Mouse (Mus musculus) spleen, postnatal 14 days (tissue): ENCODE measurements at regions not wholly inside any gene's neighbourhood (a gene's known extent, or its start where the extent isn't known, plus 50 kb on each side); places are given as distances from the start of the nearest gene placed in this dataset.

Experiments used
- DNase-seq, 2 experiments: peaks; one replicate each; pipeline ENCODE4 v3.0.0; 2021 to 2022; ENCODE audit warnings: low spot score in 2 of 2

DNA sequence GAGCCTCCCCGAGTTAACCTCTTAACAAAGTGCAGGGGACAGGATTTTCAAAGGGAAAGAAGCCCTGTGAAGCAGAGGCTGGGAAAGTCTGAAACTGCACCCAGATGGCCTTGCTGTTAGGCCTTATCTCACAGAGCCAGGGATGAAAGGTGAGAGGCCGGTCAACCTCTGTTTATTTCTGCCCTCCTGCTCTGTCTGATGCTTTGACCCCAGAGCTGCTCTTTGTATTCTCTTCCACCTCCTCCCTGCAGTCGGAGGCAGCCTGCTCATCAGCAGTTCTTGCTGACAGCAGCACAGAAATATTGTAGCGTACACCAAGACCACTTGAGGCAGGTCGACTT lies 212.2 kb downstream of the Enc1 start:
- DNase-seq, result peak in 1 of 2 experiments; percentile 32

- no peak for DNase-seq
Measured at GRCm38 (mm10) chr13:97452386-97453089, 211.6 kb downstream of the Enc1 start.

DNA sequence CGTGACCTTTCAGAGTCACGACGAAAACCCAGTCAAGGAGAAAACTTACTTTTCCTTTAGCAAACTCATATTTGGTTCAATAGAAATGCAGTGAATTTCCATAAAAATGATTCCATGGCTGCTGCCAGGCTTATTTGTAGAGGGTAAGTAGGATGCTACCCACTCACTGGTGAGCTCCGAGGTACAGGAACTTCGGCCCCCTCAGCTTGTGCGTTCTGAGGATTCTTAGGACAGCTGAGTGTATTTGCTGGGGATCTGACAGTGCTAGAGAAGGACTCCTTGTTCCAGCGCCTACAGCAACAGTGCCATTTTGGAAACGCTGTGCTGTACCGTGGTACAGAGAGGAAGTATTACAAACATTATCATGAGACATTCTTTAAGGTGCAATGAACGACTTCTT lies 210.4 kb downstream of the Enc1 start:
- no peak for DNase-seq

DNA sequence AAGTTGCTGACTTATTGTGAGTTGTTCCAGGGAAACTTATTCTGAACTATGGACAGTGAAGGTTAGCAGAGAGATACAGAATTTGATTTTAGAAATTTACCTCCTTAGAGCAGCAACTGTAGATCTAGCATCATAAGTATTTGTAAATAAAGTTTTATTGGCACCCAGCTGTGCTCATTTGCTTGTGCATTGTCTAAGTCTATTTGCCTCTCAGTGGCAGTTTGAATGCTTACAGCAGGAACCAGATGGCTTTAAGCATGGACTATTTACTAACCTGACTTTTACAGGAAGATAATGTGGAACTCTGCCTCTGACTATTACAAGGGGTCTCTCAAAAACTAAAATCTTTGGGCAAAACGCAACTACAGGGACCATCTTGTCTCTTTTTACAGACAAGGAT lies 207.2 kb downstream of the Enc1 start:
- no peak for DNase-seq

DNA sequence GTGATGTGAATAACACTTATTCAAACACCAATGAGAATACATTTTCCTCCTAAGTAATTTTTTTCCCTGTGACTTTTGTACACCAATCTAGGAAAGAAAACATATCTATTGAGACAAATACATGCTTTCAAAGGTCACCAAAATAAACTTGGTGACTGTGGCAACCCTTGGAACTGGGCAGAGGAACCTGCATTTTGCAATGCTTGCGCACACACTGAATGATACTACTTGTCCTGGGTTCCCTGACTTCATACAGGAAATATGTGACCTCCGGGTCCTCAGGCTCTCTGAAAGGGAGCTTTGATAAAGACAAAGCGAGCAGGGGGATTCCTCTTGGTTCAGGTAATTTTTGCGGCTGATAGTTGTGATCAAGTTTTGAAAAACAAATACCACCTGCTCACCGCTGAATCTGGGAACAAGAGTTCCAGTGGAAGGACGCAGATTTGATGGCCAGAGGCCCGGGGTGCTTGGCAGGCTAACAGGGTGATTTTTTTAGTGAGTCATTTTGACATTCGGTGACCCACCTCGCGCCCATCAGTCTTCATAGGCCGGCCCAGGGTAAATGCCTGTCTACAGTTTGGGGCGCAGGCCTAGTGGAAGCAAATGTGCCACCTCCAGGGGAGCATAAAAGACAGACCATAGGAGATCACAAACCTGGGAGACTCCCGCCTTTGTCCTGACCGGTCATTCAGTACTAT lies 203.0 kb downstream of the Enc1 start:
- no peak for DNase-seq

GRCm38 (mm10) chr13:97442806-97443205 lies 201.9 kb downstream of the Enc1 start:
- no peak for DNase-seq

DNA sequence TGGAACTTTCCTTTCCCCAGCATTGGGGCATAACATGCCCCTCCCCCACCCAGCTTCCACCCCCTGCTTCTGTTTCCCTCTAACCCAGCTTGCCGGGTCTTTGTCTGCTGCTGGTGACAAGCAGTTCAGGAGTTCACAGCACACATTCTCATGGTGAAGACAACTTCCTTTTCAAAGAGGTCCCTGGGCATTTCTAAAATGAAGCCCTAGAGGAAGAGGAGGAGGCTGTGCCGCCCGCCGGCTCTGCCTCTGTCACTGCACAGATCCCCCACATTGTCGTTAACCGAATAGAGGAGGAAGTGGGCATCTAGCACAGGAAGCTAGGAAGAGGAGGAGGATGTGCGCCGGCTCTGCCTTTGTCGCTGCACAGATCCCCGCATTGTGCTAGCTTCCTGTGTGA lies 201.4 kb downstream of the Enc1 start:
- no peak for DNase-seq

DNA sequence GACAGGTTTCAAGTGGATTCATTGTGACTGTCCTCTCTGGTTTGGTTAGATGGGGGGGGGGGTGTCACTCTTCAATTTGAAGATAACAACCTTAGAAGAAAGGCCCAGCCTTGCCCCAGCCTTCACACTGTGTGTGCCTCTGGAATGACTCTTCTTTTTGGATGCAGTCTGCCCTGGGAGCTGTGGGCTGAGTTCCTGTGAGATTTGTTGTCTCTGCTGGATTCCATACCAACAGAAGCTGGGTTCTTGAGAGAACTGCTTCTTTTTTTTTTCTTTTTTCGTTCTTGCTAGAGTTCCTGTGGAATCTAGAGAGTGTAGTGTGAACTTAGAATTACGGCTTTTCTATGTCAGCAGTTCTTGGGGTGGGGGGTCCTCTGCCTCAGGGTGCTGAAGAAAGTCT lies 200.9 kb downstream of the Enc1 start:
- DNase-seq, result no peak

GRCm38 (mm10) chr13:97439216-97439979 lies 198.5 kb downstream of the Enc1 start:
- DNase-seq, result no peak

DNA sequence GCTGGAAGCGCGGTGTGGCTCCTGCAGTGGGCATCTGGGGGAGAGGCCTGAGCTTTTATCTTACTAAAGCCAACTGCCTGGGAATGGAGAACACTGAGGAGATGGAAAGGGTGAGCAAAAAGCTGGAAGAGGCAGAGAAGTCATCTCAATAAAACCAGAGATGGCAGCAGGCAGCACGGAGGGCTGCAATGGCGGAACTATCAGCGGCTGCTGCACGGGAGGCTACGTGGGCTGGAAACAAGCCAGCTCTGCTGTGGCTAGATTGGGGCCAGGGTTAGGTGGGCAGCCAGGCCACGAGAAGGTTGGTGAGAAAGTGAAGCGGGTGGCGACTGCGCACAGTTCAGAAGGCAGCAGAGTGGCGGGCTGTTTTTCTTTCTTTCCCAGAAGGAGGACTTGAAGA lies 197.8 kb downstream of the Enc1 start:
- no peak for DNase-seq

GRCm38 (mm10) chr13:97438277-97438676 lies 197.4 kb downstream of the Enc1 start:
- no peak for DNase-seq

DNA sequence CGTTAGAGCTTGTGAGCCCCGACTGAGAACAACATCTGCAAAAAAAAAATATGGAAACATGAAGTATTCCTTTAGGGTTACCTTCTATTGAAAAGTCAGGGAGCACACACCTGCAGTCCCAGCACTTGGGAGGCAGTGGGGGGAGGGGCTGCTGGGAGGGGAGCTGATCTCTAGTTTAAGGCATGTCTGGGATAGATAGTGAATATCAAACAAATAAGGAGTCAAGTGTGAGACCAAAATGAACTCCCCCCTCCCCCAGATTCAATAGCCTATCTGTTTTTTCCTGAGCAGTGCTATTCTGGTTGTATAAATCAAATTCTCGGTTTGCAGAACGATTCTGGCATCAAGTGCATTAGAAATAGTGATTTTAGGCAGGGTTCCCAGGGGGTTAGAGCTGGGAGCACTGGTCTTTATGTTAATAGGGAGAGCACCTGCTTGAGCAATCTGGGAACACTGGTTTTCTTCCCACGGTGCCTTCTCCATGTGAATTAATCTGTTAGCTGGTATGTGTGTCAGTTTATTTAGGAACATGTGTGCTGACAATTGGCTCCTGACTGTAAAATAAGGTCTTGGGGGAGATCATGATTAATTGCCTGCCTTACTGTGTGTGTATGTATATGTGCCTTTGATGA lies 195.9 kb downstream of the Enc1 start:
- no peak for DNase-seq

- DNase-seq, result no peak
Measured at GRCm38 (mm10) chr13:97435865-97436718, 195.2 kb downstream of the Enc1 start.

DNA sequence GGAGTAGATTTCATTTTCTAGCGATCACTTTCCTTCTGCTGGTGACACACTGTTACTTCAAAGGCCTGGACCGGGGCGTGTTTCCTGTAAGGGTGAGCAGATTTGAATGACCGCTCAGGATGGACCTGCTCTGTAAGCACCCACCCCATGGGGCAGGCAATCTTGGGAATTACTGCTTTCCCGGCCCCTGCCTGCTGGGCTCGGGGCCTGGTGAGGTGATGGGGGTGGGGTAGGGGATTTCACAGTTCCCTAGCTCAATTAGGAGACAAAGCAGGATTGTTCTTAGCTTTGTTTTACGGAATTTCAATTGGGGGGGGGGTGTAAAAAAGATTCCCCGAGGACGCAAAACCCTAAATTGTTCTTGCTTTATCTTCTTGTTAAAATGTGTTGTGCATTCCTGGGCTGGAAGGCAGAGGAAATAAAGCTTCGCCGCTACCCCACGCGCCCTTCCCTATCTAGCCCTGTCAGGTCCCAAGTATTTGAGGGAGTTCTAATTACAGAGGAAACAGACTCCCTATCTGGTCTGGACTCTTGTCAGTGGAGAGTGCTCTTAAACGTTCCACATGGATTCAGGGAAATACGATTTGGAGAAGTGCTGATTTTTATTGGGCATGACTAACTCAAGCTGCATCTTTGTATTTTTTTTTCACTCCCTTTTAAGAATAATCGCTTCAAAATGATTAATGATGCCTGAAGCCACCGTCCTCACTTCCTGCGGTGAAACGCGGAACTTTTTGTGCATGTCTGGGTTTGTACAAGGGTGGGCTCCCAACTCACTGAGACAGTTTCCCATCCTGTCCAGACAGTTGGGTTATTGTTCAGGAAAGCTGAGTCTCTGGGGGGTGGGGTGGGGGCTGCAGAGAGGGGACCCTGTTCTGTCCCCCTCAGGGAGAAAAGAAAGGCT lies 194.3 kb downstream of the Enc1 start:
- no peak for DNase-seq

- no peak for DNase-seq
Measured at GRCm38 (mm10) chr13:97434167-97434566, 193.3 kb downstream of the Enc1 start.

GRCm38 (mm10) chr13:97432627-97433026 lies 191.7 kb downstream of the Enc1 start:
- DNase-seq, result no peak

GRCm38 (mm10) chr13:97430885-97431284 lies 190.0 kb downstream of the Enc1 start:
- DNase-seq, result no peak

- no peak for DNase-seq
Measured at GRCm38 (mm10) chr13:97428163-97428562, 187.3 kb downstream of the Enc1 start.

- DNase-seq, result no peak
Measured at GRCm38 (mm10) chr13:97427537-97427936, 186.6 kb downstream of the Enc1 start.

DNA sequence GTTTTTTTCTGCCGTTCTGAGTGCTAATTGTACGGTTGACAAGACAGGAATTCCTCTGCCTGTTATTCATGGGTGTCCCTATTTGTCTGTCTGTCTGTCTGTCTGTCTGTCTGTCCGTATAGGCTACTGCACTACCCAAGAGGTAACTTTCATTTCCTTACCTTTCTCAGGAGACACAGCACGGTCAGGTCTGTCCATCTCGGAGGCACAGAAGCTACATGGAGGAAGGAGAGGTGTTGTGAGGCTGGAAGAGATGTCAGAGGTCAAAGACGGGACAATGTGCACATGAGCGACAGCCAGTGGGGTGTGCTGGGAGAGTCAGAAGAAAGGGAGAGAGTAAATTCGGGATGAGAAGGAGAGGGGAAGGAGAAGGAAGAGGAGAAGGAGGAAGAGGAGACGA lies 184.8 kb downstream of the Enc1 start:
- DNase-seq, result no peak
